ENCODE assay signal across 21 mouse cellular contexts in genomic region chr16:92401206-92401605, GRCm38 (mm10). TPM values are rescaled to one million over a fixed set of nuclear protein-coding genes. Genes with fewer than 3 reads are reported as not detected.
A peak's percentile ranks its signal among the peaks of the same experiment; 100 is the strongest.
DNase-seq lines count a peak whose midpoint lies in the region; ATAC-seq lines count a peak whose summit lies in the region.
"Had no signal": no experiment of that assay in that cellular context is flagged by ENCODE, and none has a peak within 500 bp of the region (broad histone marks: within the 10 kb centered on the region; RNA-seq: fewer than 3 reads in every experiment).

No protein-coding gene starts in this region.

- WGBS in hindbrain, embryonic 10.5 days: 60% methylated on average over 10 of the region's 10 CpGs
- 44% methylated on average over 10 of the region's 10 CpGs for WGBS in hindbrain, embryonic 16.5 days
- WGBS in limb, embryonic 10.5 days: 50% methylated on average over 10 of the region's 10 CpGs

- peaks cover 29% of the 10 kb centered on the region for H3K27me3 ChIP-seq in hindbrain, embryonic 10.5 days (ENCODE audit: insufficient read depth, poor library complexity, severe bottlenecking)
- H3K27me3 ChIP-seq in hindbrain, embryonic 16.5 days (replicated peaks; ENCODE audit: control insufficient read depth, insufficient read depth, low read length): no peaks in the 10 kb centered on the region
- peaks cover 44% of the 10 kb centered on the region for H3K27me3 ChIP-seq in limb, embryonic 10.5 days (ENCODE audit: low read depth, poor library complexity, severe bottlenecking)
- H3K27me3 ChIP-seq: neural tube, embryonic 15.5 days had no signal

- ATAC-seq in hindbrain, embryonic 16.5 days: no peak
- ATAC-seq: hindbrain, postnatal 0 days had no signal

- H3K27ac ChIP-seq in hindbrain, embryonic 10.5 days: 0 out of 2 replicates have a peak overlapping the region, but pooled peaks have one; percentile 50
- no peak overlapping the region for H3K27ac ChIP-seq in hindbrain, embryonic 16.5 days (ENCODE audit: low read depth, low read length)
- peak overlapping the region; percentile 57; the same call in 1 of the 2 replicates for H3K27ac ChIP-seq in limb, embryonic 10.5 days
- H3K27ac ChIP-seq: liver, embryonic 14.5 days had no signal

- H3K9ac ChIP-seq in hindbrain, embryonic 16.5 days (ENCODE audit: low read depth, low read length): no peak overlapping the region
- H3K9ac ChIP-seq: liver, embryonic 14.5 days had no signal

- no peaks in the 10 kb centered on the region for H3K9me3 ChIP-seq in hindbrain, embryonic 10.5 days
- H3K9me3 ChIP-seq in hindbrain, embryonic 16.5 days (ENCODE audit: control insufficient read depth, low read length): no peaks in the 10 kb centered on the region
- no peaks in the 10 kb centered on the region for H3K9me3 ChIP-seq in limb, embryonic 10.5 days (replicated peaks)
- H3K9me3 ChIP-seq: neural tube, embryonic 15.5 days had no signal

- H3K4me1 ChIP-seq in hindbrain, embryonic 10.5 days (replicated peaks): peaks cover 57% of the 10 kb centered on the region
- H3K4me1 ChIP-seq in hindbrain, embryonic 16.5 days (ENCODE audit: control insufficient read depth, insufficient read depth, low read depth, low read length): peaks cover 30% of the 10 kb centered on the region
- peaks cover 51% of the 10 kb centered on the region for H3K4me1 ChIP-seq in limb, embryonic 10.5 days

- peak; percentile 44 for DNase-seq in adrenal gland, postnatal 10 days
- DNase-seq in adrenal gland, adult (ENCODE audit: inconsistent age in 2 of 2, low spot score in 1 of 2): no peak
- no peak for DNase-seq in hindbrain, embryonic 10.5 days (ENCODE audit: low spot score)
- DNase-seq in 416B (ENCODE audit: low read depth): peak; percentile 23
- DNase-seq in limb, embryonic 10.5 days (ENCODE audit: low spot score): no peak
- no peak for DNase-seq in thymus, postnatal 36 days
- DNase-seq in frontal cortex, postnatal 10 days (ENCODE audit: low spot score in 2 of 2): no peak
- DNase-seq: cerebellum, adult 8-10 months; heart, postnatal 10 days; kidney, adult 8-10 months; kidney, postnatal 36 days; thymus, adult 18-20 months had no signal

- no peak overlapping the region for H3K4me2 ChIP-seq in hindbrain, embryonic 16.5 days (ENCODE audit: low read length)

- H3K36me3 ChIP-seq in hindbrain, embryonic 10.5 days: peaks cover 9% of the 10 kb centered on the region
- peaks cover 4% of the 10 kb centered on the region; the same call in 1 of the 2 replicates for H3K36me3 ChIP-seq in hindbrain, embryonic 16.5 days (ENCODE audit: control insufficient read depth, insufficient read depth, low read length)
- H3K36me3 ChIP-seq in limb, embryonic 10.5 days: peaks cover 9% of the 10 kb centered on the region

- H3K4me3 ChIP-seq in hindbrain, embryonic 10.5 days: no peak overlapping the region
- H3K4me3 ChIP-seq in hindbrain, embryonic 16.5 days (ENCODE audit: low read length): no peak overlapping the region
- no peak overlapping the region for H3K4me3 ChIP-seq in limb, embryonic 10.5 days
- H3K4me3 ChIP-seq: neural tube, embryonic 15.5 days had no signal

RNA-seq across cellular contexts. Expression of gene Kcne1, which starts 41.9 kb away (rescaled TPM):
- total RNA-seq in adrenal gland, postnatal 10 days (2021): not detected
- 1.0 and 1.3 TPM in 2 replicates for polyA plus RNA-seq in hindbrain, embryonic 10.5 days (2016; fragmentation: Nextera tagmentation; extraction: Ambion mirVana)
- 0.19 and 0.28 TPM in 2 replicates for polyA plus RNA-seq in hindbrain, embryonic 16.5 days (2015; fragmentation: Nextera tagmentation; extraction: Ambion mirVana)
- 0.05 and 0.40 TPM in 2 replicates for polyA plus RNA-seq in limb, embryonic 10.5 days (2016; fragmentation: Nextera tagmentation; extraction: Ambion mirVana)
- total RNA-seq: gastrocnemius, postnatal 4 days; layer of hippocampus, postnatal 10 days; left cerebral cortex, postnatal 14 days; megakaryocyte-erythroid progenitor cell, adult 5-6 weeks had no signal
- polyA plus RNA-seq: cortical plate, adult 2 months; liver, embryonic 14.5 days had no signal

Comparison
In these comparisons a context has a peak if more than half of its experiments do, and no peak if none do; other contexts are left out.
1. DNase-seq: peak in adrenal gland, postnatal 10 days (single experiment) and 416B (single experiment); none in adrenal gland, adult (0 of 2), hindbrain, embryonic 10.5 days (single experiment), limb, embryonic 10.5 days (single experiment), thymus, postnatal 36 days (0 of 2) and frontal cortex, postnatal 10 days (0 of 2).